Mouse (Mus musculus) stomach, postnatal 0 days (tissue): Measurements from ENCODE around the gene Nox1. TPM values are rescaled to one million over a fixed set of nuclear protein-coding genes. Genes with fewer than 3 reads are reported as not detected.
"Not testable (repeated sequence)": the region's sequence is repeated elsewhere in the genome, so short reads cannot be mapped to it uniquely, and the experiment has no call there.

ENCODE experiments used
- ATAC-seq: fragments of 200-750 bp; cut with Nextera tagmentation; 2 replicates; pipeline ENCODE4 v1.8.0; 2017; ENCODE audit not compliant: low FRiP score, low TSS enrichment
- DNase-seq: peaks from one replicate; pipeline ENCODE4 v3.0.0-alpha.2; 2016; ENCODE audit warnings: low spot score
- H3K27ac ChIP-seq: fragments of 300-500 bp; sonication (generic); replicated peaks from 2 replicates; pipeline ENCODE4 v1.5.1; 2014; ENCODE audit warnings: mild to moderate bottlenecking, control low read depth
- H3K27me3 ChIP-seq: fragments of 300-500 bp; sonication (generic); 2 replicates; pipeline ENCODE4 v1.6.1; 2014; ENCODE audit warnings: low read length; ENCODE audit not compliant: control insufficient read depth, insufficient read depth
- H3K36me3 ChIP-seq: fragments of 300-500 bp; sonication (generic); 2 replicates; pipeline ENCODE4 v1.6.1; 2014; ENCODE audit warnings: low read length, mixed read lengths; ENCODE audit not compliant: control insufficient read depth, insufficient read depth
- H3K4me1 ChIP-seq: fragments of 300-500 bp; sonication (generic); replicated peaks from 2 replicates; pipeline ENCODE4 v1.6.1; 2014; ENCODE audit warnings: antibody characterized with exemption; ENCODE audit not compliant: control insufficient read depth, insufficient read depth
- H3K4me2 ChIP-seq: fragments of 300-500 bp; sonication (generic); replicated peaks from 2 replicates; pipeline ENCODE4 v1.6.1; 2014; ENCODE audit warnings: low read depth, mild to moderate bottlenecking, control low read depth, moderate library complexity
- H3K4me3 ChIP-seq: fragments of 300-500 bp; sonication (generic); 2 replicates; pipeline ENCODE4 v1.5.1; 2014; ENCODE audit warnings: low read depth, low read length, control low read depth
- H3K9ac ChIP-seq: fragments of 300-500 bp; sonication (generic); 2 replicates; pipeline ENCODE4 v1.6.1; 2014; ENCODE audit warnings: mild to moderate bottlenecking, low read length, control low read depth, mixed read lengths
- H3K9me3 ChIP-seq: fragments of 300-500 bp; sonication (generic); 2 replicates; pipeline ENCODE4 v1.6.1; 2016; ENCODE audit warnings: low read length; ENCODE audit not compliant: control insufficient read depth
- CTCF ChIP-seq: IDR thresholded peaks from 2 replicates; pipeline ENCODE4 v1.5.1; 2016; ENCODE audit warnings: antibody characterized with exemption, low read depth, mild to moderate bottlenecking, moderate library complexity
- EP300 ChIP-seq: optimal IDR thresholded peaks from 2 replicates; pipeline ENCODE3; 2016; ENCODE audit warnings: antibody characterized with exemption
- whole genome bisulfite sequencing: fragments of 180-500 bp; shearing (Covaris S2); extraction: QIAGEN DNeasy Blood & Tissue Kit; methylation state at CpG from one replicate; pipeline ENCODE4 v1.1.7; 2014; 5-methylcytosine and 5-hydroxymethylcytosine counted together
- polyA plus RNA-seq: library from polyadenylated mRNA; unstranded; fragments of >200 nt; fragmentation: Nextera tagmentation; extraction: Ambion mirVana; gene quantifications from 2 replicates; pipeline ENCODE4 v1.2.1, GENCODE M21; 2015

Nox1 gene
- polyA plus RNA-seq, 1 experiment from 2014 or later: 0.16 TPM

GRCm38 (mm10) chrX:134220618-134221017 lies 1.1 kb downstream of the Nox1 start:
- 47% methylated on average over 3 of the region's 3 CpGs for WGBS

GRCm38 (mm10) chrX:134218161-134218560 lies 3.6 kb downstream of the Nox1 start:
- ATAC-seq (no peak), DNase-seq (no peak)
- 66% methylated on average over 4 of the region's 4 CpGs for WGBS
- H3K27me3 ChIP-seq: no peaks in the 10 kb centered on the region
- no peak overlapping the region for H3K4me3 ChIP-seq
- H3K9me3 ChIP-seq: no peaks in the 10 kb centered on the region
- no peaks in the 10 kb centered on the region for H3K36me3 ChIP-seq
- H3K4me1 ChIP-seq: no peaks in the 10 kb centered on the region
- H3K27ac ChIP-seq: no peak overlapping the region
- no peak overlapping the region for H3K4me2 ChIP-seq
- no peak overlapping the region for H3K9ac ChIP-seq
- TF ChIP-seq CTCF: no peak
- no peak for TF ChIP-seq EP300

More at GRCm38 (mm10) chrX:134220618-134221017, 1.1 kb downstream of the Nox1 start:
- Histone ChIP-seq H3K27me3 (no peaks in the 10 kb centered on the region), H3K9me3 (no peaks in the 10 kb centered on the region), H3K9ac (no peak overlapping the region), H3K36me3 (no peaks in the 10 kb centered on the region), H3K4me1 (no peaks in the 10 kb centered on the region), H3K4me2 (no peak overlapping the region), H3K4me3 (no peak overlapping the region), H3K27ac (no peak overlapping the region)
- ATAC-seq (no peak), DNase-seq (no peak)
- no peak for TF ChIP-seq CTCF
- TF ChIP-seq EP300: no peak

- 87% methylated on average over 7 of the region's 7 CpGs for WGBS
- DNase-seq (no peak), ATAC-seq (no peak)
- no peak overlapping the region for H3K4me3 ChIP-seq
- no peak overlapping the region for H3K9ac ChIP-seq
- H3K27me3 ChIP-seq: no peaks in the 10 kb centered on the region
- no peaks in the 10 kb centered on the region for H3K36me3 ChIP-seq
- TF ChIP-seq EP300: no peak
- no peak for TF ChIP-seq CTCF
- no peaks in the 10 kb centered on the region for H3K9me3 ChIP-seq
- H3K27ac ChIP-seq: no peak overlapping the region
- no peaks in the 10 kb centered on the region for H3K4me1 ChIP-seq
- H3K4me2 ChIP-seq: no peak overlapping the region
Measured at GRCm38 (mm10) chrX:134211151-134211642, 10.6 kb downstream of the Nox1 start.

- Histone ChIP-seq H3K9ac (no peak overlapping the region), H3K27me3 (no peaks in the 10 kb centered on the region), H3K4me2 (no peak overlapping the region), H3K4me1 (no peaks in the 10 kb centered on the region), H3K4me3 (no peak overlapping the region), H3K9me3 (no peaks in the 10 kb centered on the region), H3K27ac (no peak overlapping the region), H3K36me3 (no peaks in the 10 kb centered on the region)
- DNase-seq (no peak), ATAC-seq (no peak)
- WGBS: 67% methylated on average over 2 of the region's 2 CpGs
- no peak for TF ChIP-seq EP300
Measured at GRCm38 (mm10) chrX:134208491-134208890, 13.3 kb downstream of the Nox1 start.

- not testable (repeated sequence) for H3K4me1 ChIP-seq, H3K4me2 ChIP-seq, H3K9me3 ChIP-seq, H3K27me3 ChIP-seq, H3K4me3 ChIP-seq, H3K27ac ChIP-seq, ATAC-seq, H3K9ac ChIP-seq, DNase-seq, H3K36me3 ChIP-seq
- WGBS: 85% methylated on average over 8 of the region's 9 CpGs
Measured at GRCm38 (mm10) chrX:134187201-134187600, 34.6 kb downstream of the Nox1 start, which contains the start of gene Arl13a. Arl13a (plus strand) TSS chrX:134187501.

- no peak overlapping the region for H3K4me3 ChIP-seq
- H3K4me1 ChIP-seq: no peaks in the 10 kb centered on the region
- H3K36me3 ChIP-seq: no peaks in the 10 kb centered on the region
- ATAC-seq (no peak), DNase-seq (no peak)
- no peak overlapping the region for H3K4me2 ChIP-seq
- 95% methylated on average over 1 of the region's 1 CpGs for WGBS
- H3K9me3 ChIP-seq: no peaks in the 10 kb centered on the region
- H3K9ac ChIP-seq: no peak overlapping the region
- no peak overlapping the region for H3K27ac ChIP-seq
- TF ChIP-seq EP300: no peak
- no peak for TF ChIP-seq CTCF
- H3K27me3 ChIP-seq: no peaks in the 10 kb centered on the region
Measured at GRCm38 (mm10) chrX:134174699-134175098, 47.1 kb downstream of the Nox1 start.
